Mouse (Mus musculus) c-Kit-positive CD71-negative TER-119-negative erythroid progenitor cells, embryonic 14.5 days (primary cell): ENCODE results near the gene Klhl41.
"Not testable (repeated sequence)": the region's sequence is repeated elsewhere in the genome, so short reads cannot be mapped to it uniquely, and the experiment has no call there.

ENCODE experiments used
- DNase-seq: peaks from one replicate; pipeline ENCODE4 v3.0.0-alpha.2; 2013; ENCODE audit warnings: low read depth

Gene Klhl41

DNA sequence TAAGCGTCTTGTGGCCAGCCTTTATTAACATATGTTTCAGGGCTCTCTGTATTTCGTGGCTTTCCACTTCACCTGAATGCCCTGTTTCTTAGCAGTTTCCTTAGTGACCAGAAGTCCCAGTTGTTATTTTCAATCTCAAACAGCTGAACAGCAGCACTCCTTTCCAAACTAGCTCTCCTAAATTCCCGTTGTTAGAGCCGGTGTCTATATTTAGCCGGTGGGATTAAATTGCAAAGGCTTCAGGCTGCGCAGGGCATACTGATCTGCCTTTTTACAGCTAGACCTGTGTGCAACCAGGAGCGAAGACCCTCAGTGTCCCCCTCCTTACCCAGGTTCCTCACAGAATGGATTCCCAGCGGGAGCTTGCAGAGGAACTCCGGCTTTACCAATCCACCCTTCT, at the start of gene Klhl41:
Klhl41 (plus strand) TSS at position 268 of the 400 bp plus-strand sequence.
- no peak for DNase-seq

- DNase-seq, result no peak
These were observed 40.7 kb upstream of the Klhl41 start for GRCm38 (mm10) chr2:69629215-69629614.

- no peak for DNase-seq
These were observed 40.0 kb upstream of the Klhl41 start for GRCm38 (mm10) chr2:69629914-69630313.

DNA sequence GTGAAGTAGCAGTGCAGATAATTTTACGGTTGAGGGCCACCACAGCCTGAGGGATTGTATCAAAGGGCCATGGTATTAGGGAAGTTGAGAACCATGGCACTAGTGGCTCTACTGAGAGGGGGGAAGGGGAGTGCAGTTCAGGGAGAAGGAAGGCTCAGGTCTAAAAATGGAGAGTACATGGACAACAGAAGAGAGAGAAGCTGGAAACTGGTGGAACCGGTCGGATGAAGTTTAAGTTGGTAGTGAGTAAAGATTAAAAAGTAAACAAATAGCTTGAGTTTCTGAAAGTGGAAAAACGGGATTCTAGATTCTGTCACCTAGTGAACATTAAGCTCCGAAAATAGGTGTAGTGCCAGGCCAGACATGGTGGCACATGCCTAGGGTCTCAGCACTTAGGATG, 39.1 kb upstream of the Klhl41 start:
- no peak for DNase-seq

GRCm38 (mm10) chr2:69631449-69631848, 38.5 kb upstream of the Klhl41 start:
- DNase-seq, result no peak

DNA sequence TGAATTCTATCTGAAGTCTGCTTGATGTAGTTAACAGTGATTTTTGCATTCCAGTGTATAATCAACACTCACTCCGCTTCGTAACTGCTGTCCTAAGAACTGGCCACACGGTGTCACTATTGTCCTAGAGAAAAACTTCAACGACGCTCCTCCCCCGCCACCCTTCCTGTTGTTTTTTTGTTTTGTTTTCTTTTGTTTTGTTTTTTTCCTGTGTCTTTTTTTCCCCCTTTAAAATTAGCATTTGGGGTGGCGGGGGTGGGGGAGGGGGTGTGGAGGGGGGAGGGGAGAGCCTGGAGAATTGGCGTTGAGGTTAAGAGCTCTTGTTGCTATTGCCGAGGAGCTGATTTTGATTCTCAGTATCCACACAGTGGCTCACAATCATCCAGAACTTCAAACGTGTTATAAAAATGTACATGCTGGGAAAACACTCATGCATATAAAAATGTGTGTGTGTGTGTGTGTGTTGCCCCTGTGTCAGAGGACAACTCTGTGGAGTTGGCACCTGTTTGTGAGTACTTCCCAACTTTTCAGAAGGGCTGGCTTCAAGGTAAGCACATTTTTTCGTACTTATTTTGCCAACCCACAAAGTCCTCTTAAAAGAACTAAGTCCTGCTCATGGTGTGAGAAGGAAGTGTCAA, 34.7 kb upstream of the Klhl41 start:
- peak; percentile 62 for DNase-seq

DNA sequence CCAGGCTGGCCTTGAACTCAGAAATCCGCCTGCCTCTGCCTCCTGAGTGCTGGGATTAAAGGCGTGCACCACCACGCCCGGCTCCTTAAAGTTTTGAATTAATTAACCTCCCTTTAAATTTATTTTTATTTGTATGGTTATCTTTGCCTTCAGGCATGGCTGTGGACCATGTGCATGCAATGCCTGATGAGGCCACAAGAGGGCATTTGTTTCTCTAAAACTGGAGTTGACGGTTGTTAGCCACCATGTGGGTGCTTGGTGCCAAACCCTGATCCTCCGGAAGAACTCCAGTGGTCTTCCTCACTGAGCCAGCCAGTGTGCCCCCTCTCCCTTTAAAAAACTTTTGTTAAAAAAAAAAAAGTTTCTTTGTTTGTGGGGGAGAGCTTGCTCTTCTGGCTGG, 34.1 kb upstream of the Klhl41 start:
- DNase-seq, result no peak

DNA sequence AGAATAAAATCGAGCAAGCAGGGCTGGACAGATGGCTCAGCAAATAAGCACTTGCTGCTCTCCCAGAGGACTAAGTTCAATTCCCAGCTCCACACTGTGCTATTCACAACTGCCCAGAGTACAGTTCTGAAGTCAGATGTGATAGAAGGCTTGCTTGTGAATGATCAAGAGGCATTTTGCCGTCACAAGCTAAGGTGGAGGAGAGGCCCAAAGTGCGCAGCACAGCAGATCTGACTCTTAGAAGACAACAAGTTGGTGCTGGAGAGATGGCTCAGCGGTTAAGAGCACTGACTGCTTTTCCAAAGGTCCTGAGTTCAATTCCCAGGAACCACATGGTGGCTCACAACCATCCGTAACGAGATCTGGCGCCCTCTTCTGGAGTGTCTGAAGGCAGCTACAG, 31.9 kb upstream of the Klhl41 start:
- not testable (repeated sequence) for DNase-seq

DNA sequence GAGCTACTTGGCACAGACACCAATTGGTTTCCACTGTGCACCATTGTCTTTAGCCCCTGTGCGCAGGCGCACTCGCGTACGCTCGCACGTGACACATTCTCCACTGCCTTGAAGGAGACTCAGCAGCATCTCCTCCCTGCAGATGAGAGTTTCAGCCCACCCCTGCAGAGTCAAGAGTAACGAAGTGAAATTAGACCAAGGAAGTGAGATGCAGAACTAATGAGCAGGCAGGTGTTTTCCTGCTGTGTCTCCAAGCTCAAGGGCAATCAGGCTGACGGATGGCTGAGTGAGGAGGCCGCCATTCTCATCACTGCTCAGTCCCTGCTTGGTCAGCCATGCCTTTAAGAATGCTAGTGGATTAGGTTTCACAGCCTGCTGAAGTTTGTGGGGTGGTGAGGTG, 29.8 kb upstream of the Klhl41 start:
- no peak for DNase-seq

DNA sequence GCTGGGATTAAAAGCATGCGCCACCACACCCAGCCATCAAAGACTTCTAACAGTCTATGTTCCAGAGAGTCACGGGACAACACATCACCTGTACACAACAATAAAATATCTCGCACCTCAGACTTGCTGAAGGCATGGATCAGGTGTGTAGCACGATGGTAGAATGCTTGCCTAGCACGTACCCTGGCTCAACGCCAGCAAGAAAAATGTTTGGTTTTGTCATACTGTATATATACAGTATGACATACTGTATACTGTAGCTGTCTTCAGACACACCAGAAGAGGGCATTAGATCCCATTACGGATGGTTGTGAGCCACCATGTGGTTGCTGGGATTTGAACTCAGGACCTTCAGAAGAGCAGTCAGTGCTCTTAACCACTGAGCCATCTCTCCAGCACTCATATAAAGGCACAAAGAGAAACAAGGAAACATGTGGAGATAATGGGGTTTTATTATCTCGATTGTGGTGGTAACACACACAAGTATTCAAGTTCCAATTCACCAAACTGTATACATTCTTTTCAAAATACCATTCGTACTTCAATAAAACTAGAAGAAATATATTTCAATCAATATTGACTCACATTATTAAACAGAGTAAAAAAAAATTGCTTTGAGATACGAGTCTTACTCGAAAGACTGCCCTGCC, 24.8 kb upstream of the Klhl41 start:
- DNase-seq, result no peak

GRCm38 (mm10) chr2:69646726-69647490, 23.0 kb upstream of the Klhl41 start, which contains the start of gene Bbs5:
Bbs5 (plus strand) TSS chr2:69647171.
- peak; percentile 71 for DNase-seq

GRCm38 (mm10) chr2:69649716-69650115, 20.2 kb upstream of the Klhl41 start:
- no peak for DNase-seq

DNA sequence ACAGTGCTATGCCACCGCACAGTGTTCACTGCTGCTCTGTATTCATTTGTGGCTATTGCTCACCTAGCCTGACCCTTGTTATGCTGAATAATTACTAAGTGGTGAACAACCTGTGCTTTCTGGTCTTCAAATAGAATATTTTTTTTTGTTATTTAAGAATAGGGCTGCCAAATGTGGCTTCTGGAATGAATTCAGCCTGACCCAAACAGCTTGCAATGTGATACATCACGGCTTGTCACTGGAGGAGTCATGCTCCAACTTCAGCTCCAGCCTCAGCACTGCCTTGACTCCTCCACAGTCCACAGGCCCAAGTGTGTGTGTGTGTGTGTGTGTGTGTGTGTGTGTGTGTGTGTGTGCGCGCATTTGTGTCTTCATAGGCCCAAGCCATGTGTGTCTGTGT, 10.6 kb upstream of the Klhl41 start:
- no peak for DNase-seq

- no peak for DNase-seq
These were observed 6.0 kb upstream of the Klhl41 start for GRCm38 (mm10) chr2:69663827-69664476.

DNA sequence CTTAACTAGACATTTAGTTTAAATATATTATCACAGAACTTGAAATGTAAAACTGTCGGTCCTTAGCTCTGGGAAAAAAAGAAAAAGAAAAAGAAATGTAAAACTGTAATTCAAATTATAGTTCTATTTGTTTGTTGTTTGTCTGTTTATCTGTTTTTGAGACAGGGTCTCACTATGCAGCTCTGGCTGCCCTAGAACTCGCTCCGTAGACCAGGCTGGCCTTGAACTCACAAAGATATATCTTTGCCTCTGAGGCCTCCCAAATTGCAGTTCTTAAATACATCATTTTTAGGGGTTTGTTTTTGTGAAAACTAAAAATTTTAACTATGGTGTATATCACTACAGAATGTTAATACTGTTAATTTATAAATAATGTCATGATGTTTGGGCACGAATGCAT, 2.3 kb upstream of the Klhl41 start:
- no peak for DNase-seq

- no peak for DNase-seq
These were observed 1.5 kb upstream of the Klhl41 start for GRCm38 (mm10) chr2:69668414-69668813.

DNA sequence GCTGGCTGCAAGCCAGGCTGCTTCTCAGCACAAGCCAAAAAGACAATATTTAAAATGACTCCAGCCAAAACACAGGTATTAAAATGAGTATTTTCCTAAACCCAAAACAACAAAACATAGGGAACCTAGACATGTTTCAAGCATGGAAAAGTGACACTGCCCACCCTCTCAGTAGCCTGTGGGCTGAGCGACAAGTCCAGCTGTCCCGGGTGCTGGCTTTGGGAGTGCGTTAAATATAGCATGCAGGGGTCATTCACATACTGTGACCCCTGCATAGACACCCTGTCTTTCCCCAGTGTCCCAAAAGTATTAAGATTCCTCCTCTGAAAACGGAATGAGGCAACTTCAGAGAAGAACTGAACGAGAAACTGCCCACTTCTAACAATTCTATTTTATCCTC, 3.8 kb downstream of the Klhl41 start:
- no peak for DNase-seq

- DNase-seq, result no peak
These were observed 5.3 kb downstream of the Klhl41 start for GRCm38 (mm10) chr2:69675266-69675665.

DNA sequence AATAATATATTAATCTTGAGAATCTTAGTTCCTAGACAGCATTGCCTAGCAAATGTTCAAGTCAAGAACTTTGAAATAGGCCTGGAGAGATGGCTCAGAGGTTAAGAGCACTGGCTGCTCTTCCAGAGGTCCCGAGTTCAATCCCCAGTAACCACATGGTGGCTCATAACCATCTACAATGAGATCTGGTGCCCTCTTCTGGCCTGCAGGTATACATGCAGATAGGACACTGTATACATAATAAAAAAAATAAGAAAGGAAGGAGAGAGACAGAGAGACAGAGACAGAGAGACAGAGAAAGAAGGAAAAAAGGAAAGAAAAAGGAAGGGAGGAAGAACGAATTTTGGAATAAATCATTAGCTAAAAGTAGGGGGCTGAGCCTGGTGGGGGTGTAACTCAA, 6.8 kb downstream of the Klhl41 start:
- DNase-seq, result no peak

GRCm38 (mm10) chr2:69677215-69677614, 7.3 kb downstream of the Klhl41 start:
- not testable (repeated sequence) for DNase-seq

DNA sequence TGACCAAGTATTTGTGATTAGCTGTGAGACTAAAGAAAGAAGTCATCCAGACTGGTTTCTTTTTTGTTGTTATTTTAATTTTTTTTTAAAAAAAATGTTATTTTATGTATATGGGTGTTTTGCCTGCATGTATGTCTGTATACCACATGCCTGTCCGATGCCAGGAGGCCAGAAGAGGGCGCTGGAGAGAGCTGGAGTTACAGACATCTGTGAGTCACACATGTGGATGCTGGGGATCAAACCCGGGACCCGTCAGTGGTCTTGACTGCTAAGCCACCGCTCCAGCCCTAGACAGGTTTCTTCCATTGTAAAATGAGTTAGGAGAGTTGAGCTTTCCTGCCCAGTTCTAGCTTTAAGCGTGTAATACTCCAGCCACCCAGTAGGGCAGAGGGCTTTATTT, 10.1 kb downstream of the Klhl41 start:
- DNase-seq, result peak; percentile 10

DNA sequence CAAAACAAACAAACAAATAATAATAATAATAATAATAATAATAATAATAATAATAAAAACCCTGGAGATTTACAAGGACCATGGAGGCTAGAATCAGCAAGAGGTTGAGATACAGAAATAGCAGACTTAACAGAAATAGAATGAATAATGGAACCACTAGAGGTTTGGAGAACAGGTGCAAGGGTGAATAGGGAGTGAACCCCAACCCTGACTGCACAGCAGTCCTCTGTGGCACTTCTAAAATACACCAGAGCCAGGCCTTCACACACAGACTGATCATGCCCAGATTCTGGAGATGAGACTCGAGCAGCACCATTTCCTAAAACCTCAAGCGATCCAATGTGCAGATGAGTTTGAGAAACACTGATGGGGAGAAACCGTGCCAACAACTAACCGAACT, 12.0 kb downstream of the Klhl41 start:
- no peak for DNase-seq
